Mouse (Mus musculus): Measurements from ENCODE around the gene Ap5z1. TPM values are rescaled to one million over a fixed set of nuclear protein-coding genes. Genes with fewer than 3 reads are reported as not detected.

Gene Ap5z1
- 6.7 to 13.7 TPM (median 6.9 TPM) in 3 replicates for total RNA-seq (2017)

DNA sequence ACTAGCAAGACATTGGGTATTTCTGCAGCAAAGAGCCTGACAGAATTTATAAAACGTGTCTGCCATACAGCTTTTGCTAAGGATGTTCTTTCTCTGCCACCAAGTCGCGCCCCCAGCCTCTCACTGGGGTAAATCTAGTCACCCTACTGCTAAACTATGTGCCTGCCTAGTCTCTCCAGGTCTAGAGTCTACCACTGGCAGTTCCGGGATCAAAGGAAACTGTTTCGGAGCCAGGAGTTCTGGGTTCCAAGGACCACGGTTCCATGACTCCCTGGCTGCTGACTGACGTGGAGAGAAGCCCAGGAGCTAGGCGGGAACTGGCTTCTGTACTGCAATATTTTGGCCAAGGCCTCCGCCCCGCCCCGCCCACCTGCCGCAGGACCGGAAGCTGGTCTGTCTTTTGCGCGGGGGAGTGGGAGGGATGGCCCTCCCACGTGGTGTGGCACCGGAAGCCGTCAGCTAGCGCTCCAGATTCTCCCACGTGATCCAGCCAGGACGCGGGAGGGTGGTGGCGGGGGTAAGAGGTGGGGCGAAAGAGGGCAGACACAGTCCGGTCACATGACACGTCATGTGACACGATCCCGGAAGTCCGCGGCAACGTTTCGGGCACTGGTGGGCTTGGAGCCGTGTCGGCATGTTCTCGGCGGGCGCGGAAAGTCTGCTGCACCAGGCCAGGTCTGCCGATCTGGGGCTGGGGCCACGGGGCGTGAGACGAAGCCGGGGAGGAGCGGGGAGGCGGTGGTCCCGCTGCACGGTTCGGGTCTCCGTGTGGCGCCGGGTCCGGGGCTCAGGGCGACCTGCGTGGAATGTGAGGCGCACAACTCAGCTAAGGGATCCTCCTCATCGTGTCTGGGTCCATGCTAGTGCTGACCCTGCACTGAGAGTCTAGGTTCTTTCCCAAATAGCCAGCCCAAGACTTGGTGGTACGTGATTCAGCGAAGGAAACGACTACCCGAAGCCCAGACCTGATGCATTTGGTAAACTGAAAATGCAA is at the start of gene Ap5z1:
Gene Ap5z1, plus strand, starts transcription at position 484 of the 994 bp plus-strand sequence.
- ATAC-seq (replicated peaks; ENCODE audit: insufficient number of reproducible peaks, low FRiP score, low TSS enrichment, poor library complexity, severe bottlenecking) = peak; percentile 82

DNA sequence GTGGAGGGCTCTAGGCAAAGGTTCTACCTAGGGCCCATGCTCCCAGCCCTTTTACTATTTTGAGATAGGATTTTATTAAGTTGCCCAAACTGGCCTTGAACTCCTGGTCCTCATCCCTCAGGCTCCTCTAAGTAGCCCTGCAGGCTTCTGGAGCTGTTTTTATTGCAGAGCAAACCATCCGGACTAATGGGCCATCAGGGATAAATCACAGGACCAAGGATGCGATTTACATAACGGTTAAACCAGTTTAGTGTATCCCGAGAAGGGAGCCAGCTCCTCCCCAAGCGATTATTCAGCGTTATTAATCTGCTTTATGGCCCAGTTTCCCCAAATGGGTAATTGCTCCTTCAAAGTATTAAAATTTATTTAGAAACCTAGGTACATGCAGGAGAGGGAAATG is 48.3 kb upstream of the Ap5z1 start:
- no peak for ATAC-seq (replicated peaks; ENCODE audit: insufficient number of reproducible peaks, low FRiP score, low TSS enrichment, poor library complexity, severe bottlenecking)

DNA sequence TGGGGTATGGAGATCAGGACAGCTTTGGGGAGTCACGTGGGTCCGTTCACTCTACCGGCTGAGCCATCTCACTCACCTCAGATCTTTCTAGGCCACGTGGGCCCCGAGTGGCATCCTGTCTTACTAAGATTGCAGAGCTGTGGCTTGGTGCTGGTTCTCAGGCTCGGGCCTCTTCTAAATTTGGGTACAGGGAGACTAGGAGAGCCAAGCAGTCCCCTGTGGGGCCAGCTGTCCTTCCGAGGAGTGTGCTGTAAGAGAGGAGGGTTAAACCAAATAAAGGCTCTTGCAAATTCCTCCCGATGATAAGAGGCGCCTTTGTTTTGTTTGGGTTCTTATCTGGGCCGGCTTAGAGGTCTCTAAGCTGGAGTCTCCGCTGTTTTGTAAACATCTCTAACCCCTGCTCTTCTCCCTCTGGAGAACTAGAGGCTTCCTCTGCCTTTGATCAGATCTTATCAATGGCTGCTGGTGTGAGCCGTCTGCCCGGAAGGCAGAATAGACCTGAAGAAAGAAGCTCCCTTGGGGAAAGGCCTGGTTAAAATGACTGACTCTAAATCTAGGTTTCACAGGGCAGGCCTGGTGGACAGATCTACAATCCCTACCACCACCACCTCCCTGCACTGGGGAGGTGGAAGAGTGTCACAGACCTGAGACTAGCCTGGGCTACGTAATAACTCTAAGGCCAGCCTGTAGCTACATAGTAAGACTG is 47.5 kb upstream of the Ap5z1 start:
- no peak for ATAC-seq (replicated peaks; ENCODE audit: insufficient number of reproducible peaks, low FRiP score, low TSS enrichment, poor library complexity, severe bottlenecking)

DNA sequence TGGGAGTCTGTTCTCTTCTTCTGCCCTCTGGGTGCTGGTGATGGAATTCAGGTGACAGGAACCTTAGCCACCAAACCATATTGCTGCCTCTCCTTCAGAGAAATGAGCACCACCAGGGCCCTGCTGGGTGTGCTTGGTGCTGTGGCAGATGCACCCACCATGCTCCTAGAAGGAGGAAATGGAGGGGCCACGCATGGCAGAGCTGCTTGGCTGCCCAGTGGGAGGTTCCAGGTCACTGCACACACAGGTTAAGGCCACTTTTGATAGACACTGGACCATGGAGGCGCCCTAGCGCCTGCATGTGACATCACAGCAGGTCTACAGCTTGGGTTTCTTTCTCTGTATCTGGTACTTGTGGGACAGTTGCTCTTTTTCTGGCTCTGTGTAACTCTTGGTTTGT is 46.6 kb upstream of the Ap5z1 start:
- ATAC-seq (replicated peaks; ENCODE audit: insufficient number of reproducible peaks, low FRiP score, low TSS enrichment, poor library complexity, severe bottlenecking) = no peak

DNA sequence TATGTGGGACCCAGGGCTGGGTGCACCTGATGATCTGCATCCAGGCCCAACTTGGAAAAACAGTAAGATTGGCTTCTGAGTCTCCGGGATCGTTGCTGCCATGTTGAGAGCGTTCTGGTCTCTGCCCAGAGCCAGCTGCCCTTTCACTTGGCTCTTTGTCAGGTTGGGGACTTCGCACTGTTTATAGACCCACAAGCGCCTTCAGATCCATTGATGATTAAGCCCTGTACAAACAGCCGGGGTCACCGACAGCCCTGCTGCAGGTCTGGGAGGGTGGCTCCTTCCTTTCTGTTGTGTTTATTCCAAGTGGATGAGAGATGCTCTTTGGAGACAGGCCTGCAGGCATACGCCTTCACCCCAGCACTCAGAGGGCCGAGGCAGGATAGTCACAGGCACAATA is 45.9 kb upstream of the Ap5z1 start:
- no peak for ATAC-seq (replicated peaks; ENCODE audit: insufficient number of reproducible peaks, low FRiP score, low TSS enrichment, poor library complexity, severe bottlenecking)

DNA sequence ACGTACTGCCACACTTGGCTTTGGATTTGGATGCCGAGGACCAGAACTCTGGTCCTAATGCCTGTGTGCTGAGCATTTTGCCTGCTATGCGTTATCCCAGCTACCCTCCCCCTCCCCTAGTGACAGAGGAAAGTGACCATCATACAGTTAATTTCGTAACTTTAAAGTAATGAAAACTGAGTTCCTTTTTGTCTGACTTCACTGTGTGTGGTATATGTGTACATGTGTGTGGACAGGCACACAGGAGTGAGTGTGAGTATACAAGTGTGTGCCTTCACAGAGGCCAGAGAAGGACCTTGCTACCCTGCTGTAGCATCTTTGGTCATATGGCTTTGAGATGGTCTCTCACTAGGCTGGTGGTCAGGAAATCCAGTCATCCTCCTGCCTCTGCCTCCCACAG is 45.3 kb upstream of the Ap5z1 start:
- ATAC-seq (replicated peaks; ENCODE audit: insufficient number of reproducible peaks, low FRiP score, low TSS enrichment, poor library complexity, severe bottlenecking) = no peak

DNA sequence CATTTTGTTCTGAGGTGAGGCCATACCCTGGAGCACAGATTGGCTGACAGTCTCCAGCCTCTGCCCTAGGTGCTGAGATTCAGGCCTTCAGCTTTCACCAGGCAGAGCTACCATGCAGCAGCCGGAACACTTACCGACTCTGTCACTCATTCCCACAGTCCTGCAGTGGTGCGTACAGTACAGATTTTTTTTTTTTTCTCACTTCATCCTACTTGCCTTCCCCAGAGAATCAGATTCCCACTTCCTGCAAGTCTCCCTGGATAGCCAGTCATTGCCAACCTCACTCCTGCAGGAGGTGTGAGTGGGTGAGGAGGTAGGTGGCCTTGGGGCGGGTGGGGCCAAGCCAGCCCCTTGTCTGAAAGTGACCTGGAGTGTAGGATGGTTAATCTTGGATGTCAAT is 43.4 kb upstream of the Ap5z1 start:
- ATAC-seq (replicated peaks; ENCODE audit: insufficient number of reproducible peaks, low FRiP score, low TSS enrichment, poor library complexity, severe bottlenecking) = no peak

DNA sequence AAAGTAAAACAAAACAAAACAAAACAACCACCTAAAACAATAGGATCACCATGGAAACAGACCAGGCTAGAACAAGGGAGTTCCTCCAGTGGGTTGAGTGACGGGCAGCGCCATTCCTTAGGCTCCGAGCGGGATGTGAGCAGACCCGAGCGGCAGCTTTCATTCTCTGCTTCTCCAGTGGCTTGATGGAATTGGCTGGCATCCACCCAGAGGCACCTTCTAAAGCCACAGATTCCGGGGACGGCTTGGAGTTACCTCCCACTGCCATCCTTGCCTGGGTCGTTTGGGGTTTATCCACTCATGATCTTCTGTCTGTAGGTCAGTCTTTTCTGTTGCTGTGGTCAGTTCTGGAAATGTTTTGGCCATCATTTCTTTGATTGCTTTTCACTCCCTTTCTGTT is 42.8 kb upstream of the Ap5z1 start:
- ATAC-seq (replicated peaks; ENCODE audit: insufficient number of reproducible peaks, low FRiP score, low TSS enrichment, poor library complexity, severe bottlenecking) = no peak

DNA sequence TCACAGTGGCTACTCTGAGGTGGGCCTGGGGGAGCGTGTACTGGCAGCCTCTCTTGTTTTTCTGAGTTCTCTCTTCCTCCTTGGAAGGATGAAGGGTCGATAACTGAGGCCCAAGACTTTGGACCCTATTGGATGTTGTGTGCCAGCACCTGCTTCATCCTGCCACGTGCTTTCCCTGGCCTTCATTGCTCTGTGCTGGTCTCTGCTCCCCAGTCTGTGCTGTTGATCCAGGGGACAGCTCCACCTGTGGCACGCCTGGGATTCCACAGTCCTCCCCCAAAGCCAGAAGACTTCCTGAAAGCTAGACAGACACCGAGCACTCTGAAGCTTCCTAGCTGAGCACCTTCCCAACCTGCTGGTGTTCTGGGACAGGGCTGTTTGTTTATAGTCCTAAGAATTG is 41.9 kb upstream of the Ap5z1 start:
- no peak for ATAC-seq (replicated peaks; ENCODE audit: insufficient number of reproducible peaks, low FRiP score, low TSS enrichment, poor library complexity, severe bottlenecking)

DNA sequence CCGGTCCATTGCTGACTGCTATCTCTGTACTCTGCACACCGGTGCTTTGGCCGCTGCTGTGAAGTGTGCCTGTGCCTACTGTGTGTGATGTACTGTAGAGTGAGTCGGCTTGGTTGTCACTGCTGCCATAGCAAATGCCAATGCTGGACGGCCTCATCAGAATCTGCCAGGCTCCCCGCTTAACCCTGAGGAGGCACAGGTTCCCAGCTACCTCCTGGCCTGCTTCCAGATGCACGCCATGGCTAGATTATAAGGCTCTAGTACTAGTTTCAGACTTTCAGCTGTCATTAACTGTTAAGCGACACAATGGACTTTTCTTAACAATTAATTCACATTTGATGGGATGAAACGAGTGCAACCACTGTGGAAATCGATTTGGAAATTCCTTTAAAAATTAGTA is 40.6 kb upstream of the Ap5z1 start:
- no peak for ATAC-seq (replicated peaks; ENCODE audit: insufficient number of reproducible peaks, low FRiP score, low TSS enrichment, poor library complexity, severe bottlenecking)

DNA sequence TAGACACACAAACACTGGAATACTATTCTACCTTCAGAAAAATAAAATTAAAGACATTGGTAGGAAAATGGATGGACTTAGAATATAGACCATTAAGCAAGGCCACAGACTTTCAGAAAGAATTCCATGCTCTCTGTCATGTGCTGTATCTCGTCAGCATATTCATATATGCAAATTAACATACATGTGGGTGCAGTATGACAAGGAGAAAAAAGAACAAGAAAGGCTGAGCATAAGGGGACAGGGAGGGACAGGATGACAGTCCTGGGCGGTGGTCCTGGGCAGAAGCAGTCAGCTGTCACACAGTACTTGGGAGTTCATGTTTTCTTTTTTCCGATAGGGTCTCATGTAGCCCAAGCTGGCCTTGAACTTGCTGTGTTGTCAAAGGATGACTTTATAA is 40.0 kb upstream of the Ap5z1 start:
- ATAC-seq (replicated peaks; ENCODE audit: insufficient number of reproducible peaks, low FRiP score, low TSS enrichment, poor library complexity, severe bottlenecking) = no peak

DNA sequence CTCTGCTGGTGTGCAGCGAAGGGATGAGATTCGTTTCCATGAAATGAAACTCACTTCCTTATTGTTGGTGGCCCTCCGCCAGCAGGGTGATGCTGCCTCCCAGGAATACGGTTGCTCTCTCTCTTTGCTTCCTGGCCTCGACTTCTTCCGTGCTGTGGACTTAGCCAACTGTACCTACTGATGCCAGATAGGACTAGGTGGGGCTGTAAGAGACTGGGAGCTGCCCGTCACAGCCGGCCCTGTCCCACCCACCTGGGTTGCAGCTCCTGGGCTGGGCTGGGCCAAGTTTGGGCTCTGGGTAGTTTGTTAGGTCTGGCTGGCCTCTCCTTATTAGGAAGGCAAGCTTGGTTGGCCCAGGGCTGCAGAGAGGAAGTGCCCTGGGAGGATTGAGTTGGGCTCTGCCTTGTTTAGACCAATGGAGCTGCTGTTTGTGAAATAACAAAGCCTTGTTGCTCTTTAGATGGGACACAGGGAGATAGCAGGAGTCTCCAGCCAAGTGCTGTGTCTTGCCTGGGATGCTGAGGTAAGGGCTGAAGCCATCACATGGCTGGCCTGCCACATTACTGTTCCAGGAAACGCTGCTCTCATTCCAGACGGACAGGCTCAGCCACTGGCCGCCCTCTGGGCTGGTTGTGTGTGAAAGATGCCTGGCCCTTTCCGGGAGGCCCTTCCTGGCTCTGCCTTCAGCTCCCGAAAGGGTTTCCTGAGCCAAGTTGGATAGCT is 39.0 kb upstream of the Ap5z1 start:
- peak; percentile 77 for ATAC-seq (replicated peaks; ENCODE audit: insufficient number of reproducible peaks, low FRiP score, low TSS enrichment, poor library complexity, severe bottlenecking)

DNA sequence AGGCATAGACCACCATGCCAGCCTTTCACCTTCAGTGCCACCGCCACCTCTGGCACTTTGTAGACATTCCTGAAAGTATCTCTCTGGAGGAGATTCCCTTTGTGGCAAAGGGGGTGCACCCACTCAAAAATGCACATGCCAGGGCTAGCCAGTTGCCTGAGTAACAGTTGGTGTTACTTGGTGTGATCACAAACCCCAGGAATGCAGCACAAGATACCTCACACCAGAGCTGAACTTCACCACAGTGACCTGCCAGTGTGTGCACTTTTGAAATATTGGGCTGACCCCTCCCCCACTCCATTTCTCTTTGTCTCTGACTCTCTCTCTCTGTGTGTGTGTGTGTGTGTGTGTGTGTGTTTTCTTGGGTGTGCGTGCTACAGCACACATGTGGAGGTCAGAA is 37.3 kb upstream of the Ap5z1 start:
- no peak for ATAC-seq (replicated peaks; ENCODE audit: insufficient number of reproducible peaks, low FRiP score, low TSS enrichment, poor library complexity, severe bottlenecking)

DNA sequence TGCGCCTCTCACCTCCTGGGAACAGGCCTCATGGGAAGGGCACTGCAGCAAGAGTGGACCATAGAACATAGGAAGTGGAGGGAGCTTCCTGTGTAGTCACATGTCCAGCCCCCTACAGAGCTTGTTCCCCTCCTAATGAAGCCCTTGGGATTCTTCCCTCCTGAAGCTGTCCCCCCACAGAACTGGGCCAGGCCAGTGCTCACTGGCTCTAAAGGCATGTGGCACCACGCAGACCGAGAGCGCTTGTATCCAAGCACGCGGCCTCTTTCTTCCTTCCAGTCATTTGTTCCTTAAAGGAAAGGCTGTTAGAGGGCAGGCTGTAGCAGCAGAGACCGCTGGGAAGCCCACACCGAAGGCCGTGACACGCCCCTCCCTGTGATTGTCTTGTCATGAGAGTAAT is 35.9 kb upstream of the Ap5z1 start:
- ATAC-seq (replicated peaks; ENCODE audit: insufficient number of reproducible peaks, low FRiP score, low TSS enrichment, poor library complexity, severe bottlenecking) = no peak

DNA sequence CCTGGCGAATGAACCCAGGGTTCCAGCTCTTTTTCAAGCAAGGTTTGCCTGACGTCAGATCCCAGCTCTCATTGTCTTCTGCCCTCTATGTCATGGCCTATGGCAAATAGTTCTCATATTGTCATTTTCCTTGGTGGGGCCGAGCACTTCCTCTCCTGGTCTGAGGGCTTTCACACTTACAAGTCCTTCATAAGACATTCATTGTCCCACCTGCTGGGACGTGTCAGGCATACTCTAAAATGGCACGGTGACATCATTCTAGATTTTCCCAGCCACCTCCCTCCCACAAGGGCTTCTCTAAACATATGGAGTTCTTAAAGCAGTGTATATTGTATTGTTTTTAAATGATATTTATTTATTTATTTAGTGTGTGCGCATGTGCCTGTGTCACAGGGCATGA is 35.1 kb upstream of the Ap5z1 start:
- ATAC-seq (replicated peaks; ENCODE audit: insufficient number of reproducible peaks, low FRiP score, low TSS enrichment, poor library complexity, severe bottlenecking) = no peak

DNA sequence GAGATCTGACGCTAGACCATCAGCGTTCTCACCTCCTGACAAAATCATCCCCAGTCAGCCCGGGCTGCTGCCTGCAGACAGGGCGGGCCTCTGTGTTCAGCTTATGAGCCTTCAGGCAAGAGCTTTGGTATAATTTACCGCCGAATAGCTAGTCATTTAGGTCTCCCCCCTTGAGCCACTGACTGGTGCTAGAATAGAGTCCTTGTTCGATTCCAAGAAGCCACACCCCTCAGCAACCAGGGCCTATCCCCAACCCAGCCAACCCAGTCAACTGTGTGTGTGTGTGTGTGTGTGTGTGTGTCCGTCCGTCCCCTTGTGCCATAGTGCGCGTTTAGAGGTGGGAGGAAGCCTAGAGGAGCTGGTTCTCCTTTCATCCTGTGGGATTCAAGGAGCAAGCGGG is 32.7 kb upstream of the Ap5z1 start:
- no peak for ATAC-seq (replicated peaks; ENCODE audit: insufficient number of reproducible peaks, low FRiP score, low TSS enrichment, poor library complexity, severe bottlenecking)

DNA sequence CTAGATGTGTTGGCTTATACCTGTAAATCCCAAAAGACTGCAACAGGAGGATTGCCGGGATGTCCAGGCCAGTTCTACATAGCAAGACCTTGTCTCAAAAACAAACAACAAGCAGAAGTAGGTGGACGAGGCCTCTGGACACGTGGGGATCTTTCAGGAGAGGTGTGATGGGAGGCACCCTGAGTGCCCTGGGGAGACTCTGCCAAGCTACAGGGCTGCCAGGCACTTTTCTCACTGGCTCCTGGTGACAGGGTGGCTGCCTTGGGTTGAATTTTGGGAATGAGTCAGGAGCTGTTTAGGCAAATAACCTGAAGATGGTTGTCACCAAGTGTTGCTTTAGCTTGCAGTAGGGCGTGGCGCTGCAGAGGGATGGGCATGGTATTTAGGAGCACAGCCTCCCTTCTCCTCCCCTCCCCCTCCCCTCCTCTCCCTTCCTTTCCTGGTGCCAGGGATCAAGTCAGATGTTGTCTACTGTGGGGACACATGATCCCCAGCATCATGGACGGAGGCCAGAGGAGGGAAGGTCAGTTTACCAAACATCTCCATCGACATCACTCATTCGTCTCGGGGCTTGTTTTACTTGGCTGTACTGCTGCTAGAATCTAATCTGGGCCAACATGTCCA is 31.8 kb upstream of the Ap5z1 start:
- ATAC-seq (replicated peaks; ENCODE audit: insufficient number of reproducible peaks, low FRiP score, low TSS enrichment, poor library complexity, severe bottlenecking) = no peak

DNA sequence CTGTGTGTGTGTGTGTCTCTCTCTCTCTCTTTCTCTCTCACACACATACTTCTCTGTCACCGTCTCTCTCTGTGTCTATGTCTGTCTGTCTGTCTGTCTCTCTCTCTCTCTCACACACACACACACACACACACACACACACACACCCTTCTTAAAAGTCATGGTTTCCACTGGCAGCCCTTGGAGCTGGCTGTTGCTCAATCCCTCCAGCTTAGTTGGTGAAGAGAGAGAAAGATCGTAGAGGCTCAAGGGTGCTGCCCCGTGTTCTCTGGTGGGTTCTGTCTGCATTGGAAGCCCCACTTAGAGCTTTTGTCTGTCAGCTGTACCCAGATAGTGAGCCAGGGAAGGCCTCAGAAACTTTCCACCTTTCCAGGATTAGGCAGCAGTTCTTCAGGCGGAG is 31.0 kb upstream of the Ap5z1 start:
- ATAC-seq (replicated peaks; ENCODE audit: insufficient number of reproducible peaks, low FRiP score, low TSS enrichment, poor library complexity, severe bottlenecking) = no peak

DNA sequence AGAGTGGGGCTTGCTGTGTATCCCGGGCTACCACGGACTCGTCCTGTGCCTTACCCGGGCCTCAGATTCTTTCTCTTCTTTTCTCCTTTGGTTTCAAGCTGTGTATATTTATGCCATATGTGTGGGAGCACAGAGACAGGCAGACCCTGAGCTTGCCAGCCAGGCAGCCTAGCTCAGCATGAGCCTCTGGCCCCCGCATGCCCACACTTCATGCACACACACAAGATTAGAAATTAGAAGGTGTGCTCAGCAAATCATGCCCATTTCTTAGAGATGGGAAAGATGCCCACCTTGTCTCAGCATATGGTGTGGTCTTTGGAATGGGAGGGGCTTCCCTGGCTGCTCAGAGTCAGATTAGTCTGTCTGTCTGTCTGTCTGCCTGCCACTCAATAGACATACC is 29.7 kb upstream of the Ap5z1 start:
- no peak for ATAC-seq (replicated peaks; ENCODE audit: insufficient number of reproducible peaks, low FRiP score, low TSS enrichment, poor library complexity, severe bottlenecking)
